Mouse (Mus musculus) hematopoietic stem cell, adult 5-6 weeks (primary cell): ENCODE data around the gene Hspe1. TPM values are rescaled to one million over a fixed set of nuclear protein-coding genes. Genes with fewer than 3 reads are reported as not detected.
"Not testable (repeated sequence)": the region's sequence is repeated elsewhere in the genome, so short reads cannot be mapped to it uniquely, and the experiment has no call there.

Source experiments
- ATAC-seq, 2 experiments: fragments of 125-278 bp in 1 of 2; replicated peaks in 1 of 2; 2 replicates each; pipeline ENCODE4 v1.8.0; 2016 to 2017; ENCODE audit warnings: inconsistent platforms in 2 of 2, mild to moderate bottlenecking in 2 of 2, moderate number of reproducible peaks in 2 of 2, low read depth in 1 of 2, moderate TSS enrichment in 1 of 2; ENCODE audit not compliant: low FRiP score in 2 of 2, poor library complexity in 2 of 2, severe bottlenecking in 2 of 2, insufficient read depth in 1 of 2, low TSS enrichment in 1 of 2
- total RNA-seq: library from RNA; stranded (forward); fragments of 172-1452, 232-1000 nt; gene quantifications from 2 replicates; pipeline ENCODE4 v1.2.3, GENCODE M21; 2017

Hspe1 gene
- total RNA-seq, 1 experiment from 2014 or later, result 376 TPM

GRCm38 (mm10) chr1:55124136-55124535, 36.2 kb downstream of the Hspe1 start:
- not testable (repeated sequence) for ATAC-seq

- no peak for ATAC-seq
Observed at GRCm38 (mm10) chr1:55129716-55130115, 41.8 kb downstream of the Hspe1 start.

GRCm38 (mm10) chr1:55130190-55130916, 42.4 kb downstream of the Hspe1 start:
- no peak for ATAC-seq

- peak; percentile 85 to 88 for ATAC-seq
Observed at GRCm38 (mm10) chr1:55130943-55131401, 43.0 kb downstream of the Hspe1 start, which contains the start of gene Mob4. TSS of gene Mob4 (plus strand) at chr1:55131231.

- peak; percentile 50 to 56 for ATAC-seq
Observed at GRCm38 (mm10) chr1:55131424-55132014, 43.6 kb downstream of the Hspe1 start.

GRCm38 (mm10) chr1:55132308-55132707, 44.4 kb downstream of the Hspe1 start:
- no peak for ATAC-seq

- no peak for ATAC-seq
Observed at GRCm38 (mm10) chr1:55133173-55133572, 45.2 kb downstream of the Hspe1 start.

GRCm38 (mm10) chr1:55134301-55134700, 46.4 kb downstream of the Hspe1 start:
- ATAC-seq, result no peak

GRCm38 (mm10) chr1:55135846-55136245, 47.9 kb downstream of the Hspe1 start:
- no peak for ATAC-seq

Other genes starting within 250 kb of the Hspe1 start
- 49.5 and 77.7 TPM in 2 replicates for gene Ankrd44, start 161.7 kb upstream of the Hspe1 start, total RNA-seq
- gene Sf3b1, start 60.7 kb upstream of the Hspe1 start, total RNA-seq, result 416 and 452 TPM in 2 replicates
- 39.4 and 43.9 TPM in 2 replicates for gene Coq10b, start 35.4 kb upstream of the Hspe1 start, total RNA-seq
- gene Hspd1, start 111 bp downstream of the Hspe1 start, total RNA-seq, result 292 and 520 TPM in 2 replicates
- 45.7 and 68.9 TPM in 2 replicates for gene Mob4, start 43.1 kb downstream of the Hspe1 start, total RNA-seq
- gene Rftn2, start 138.7 kb downstream of the Hspe1 start, total RNA-seq, result 3.4 and 9.3 TPM in 2 replicates
- gene Mars2, start 149.0 kb downstream of the Hspe1 start, total RNA-seq, result 8.3 and 9.5 TPM in 2 replicates